8 mouse cellular contexts compared by ENCODE assay signal in the genomic region with DNA sequence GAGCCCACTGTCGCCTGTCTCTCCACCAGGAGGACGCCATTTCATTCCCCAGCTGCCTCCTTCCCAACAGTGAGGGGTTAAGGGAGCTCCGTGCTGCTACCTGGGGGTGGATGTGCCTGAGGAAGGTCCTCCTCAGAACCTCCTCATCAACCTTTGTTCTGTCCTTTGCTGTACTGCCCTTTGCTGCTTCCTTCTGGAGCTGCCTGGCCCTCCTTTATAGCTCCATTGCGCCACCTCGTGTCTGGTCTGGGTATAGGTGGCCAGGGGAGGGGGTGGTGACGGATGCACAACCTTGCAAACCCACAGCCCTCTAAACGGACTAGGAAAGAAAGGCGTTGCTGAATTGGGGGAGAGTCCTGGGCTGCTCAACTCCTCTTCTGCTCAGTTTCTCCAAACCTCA. TPM values are rescaled to one million over a fixed set of nuclear protein-coding genes. Genes with fewer than 3 reads are reported as not detected.
DNase-seq lines count a peak whose midpoint lies in the region; TF ChIP-seq lines count a peak whose summit lies in the region.

No protein-coding gene starts in this region.

- H3K4me1 ChIP-seq in cortical plate, adult 2 months (ENCODE audit: control insufficient read depth, insufficient read depth, low read length), result no peaks in the 10 kb centered on the region; the same call in 1 of the 2 replicates

- H3K27ac ChIP-seq in cortical plate, adult 2 months (ENCODE audit: insufficient read depth, low read length), result no peak overlapping the region

- peak; percentile 86 for DNase-seq in adipocyte (ENCODE audit: low spot score)
- DNase-seq in gastrocnemius, postnatal 25 days, result peak; percentile 61
- peak; percentile 91 for DNase-seq in induced T-regulatory cell, adult 2 months (ENCODE audit: low read depth)
- peak; percentile 53 to 86 for DNase-seq in left cerebral cortex, postnatal 10 days (ENCODE audit: extremely low spot score in 1 of 2, low spot score in 2 of 2)
- peak; percentile 84 for DNase-seq in mesoderm, embryonic 11.5 days (ENCODE audit: low read depth, low spot score)
- DNase-seq in right cerebral cortex, postnatal 14 days, result peak; percentile 84
- peak; percentile 71 to 78 for DNase-seq in urinary bladder, postnatal 36 days (ENCODE audit: low spot score in 2 of 2)

- no peak overlapping the region for H3K4me3 ChIP-seq in cortical plate, adult 2 months (ENCODE audit: insufficient read depth, low read length)

- intact Hi-C loops in left cerebral cortex, postnatal 10 days (cut with DNase I), result loop anchor here (5.0 to 10.0 kb wide), 3 partner anchors 38 to 218 kb away; a partner anchor contains a TSS

- TF ChIP-seq CTCF in cortical plate, adult 2 months (IDR thresholded peaks at IDR 0.05; ENCODE audit: extremely low read depth, insufficient read depth, low read length), result peak; percentile 92

- TF ChIP-seq POLR2A in cortical plate, adult 2 months (IDR thresholded peaks at IDR 0.05; ENCODE audit: extremely low read depth, insufficient read depth, low read length), result no peak

RNA-seq across cellular contexts. Expression of a gene that starts 3.1 kb away (rescaled TPM):
- polyA plus RNA-seq in cortical plate, adult 2 months (2012; rRNA removed), result 3.4 and 3.6 TPM in 2 replicates
- total RNA-seq in gastrocnemius, postnatal 25 days (2021), result not detected
- 1 to 10 TPM in 1 of 2 experiments, under 1 TPM in 1; 0.90 to 1.5 TPM for total RNA-seq in left cerebral cortex, postnatal 10 days (2021)

RNA-seq across cellular contexts. Expression of a gene that starts 7.6 kb away (rescaled TPM):
- polyA plus RNA-seq in cortical plate, adult 2 months (2012; rRNA removed), result 137 and 147 TPM in 2 replicates
- 10 to 100 TPM; 19.1 to 22.1 TPM for total RNA-seq in gastrocnemius, postnatal 25 days (2021)
- 10 to 100 TPM; 74.6 to 80.0 TPM for total RNA-seq in left cerebral cortex, postnatal 10 days (2021)

RNA-seq across cellular contexts. Expression of a gene that starts 12.6 kb away (rescaled TPM):
- 54.4 and 55.7 TPM in 2 replicates for polyA plus RNA-seq in cortical plate, adult 2 months (2012; rRNA removed)
- under 1 TPM; 0.46 to 0.80 TPM for total RNA-seq in gastrocnemius, postnatal 25 days (2021)
- total RNA-seq in left cerebral cortex, postnatal 10 days (2021), result 10 to 100 TPM; 13.0 to 14.1 TPM

RNA-seq across cellular contexts. Expression of a gene that starts 30.4 kb away (rescaled TPM):
- polyA plus RNA-seq in cortical plate, adult 2 months (2012; rRNA removed), result 13.1 and 13.3 TPM in 2 replicates
- 10 to 100 TPM in 1 of 2 experiments, 1 to 10 TPM in 1; 10.0 to 10.7 TPM for total RNA-seq in gastrocnemius, postnatal 25 days (2021)
- 1 to 10 TPM; 7.9 to 8.8 TPM for total RNA-seq in left cerebral cortex, postnatal 10 days (2021)

RNA-seq across cellular contexts. Expression of a gene that starts 35.3 kb away (rescaled TPM):
- polyA plus RNA-seq in cortical plate, adult 2 months (2012; rRNA removed), result 23.6 and 25.8 TPM in 2 replicates
- 10 to 100 TPM; 11.5 to 14.4 TPM for total RNA-seq in gastrocnemius, postnatal 25 days (2021)
- total RNA-seq in left cerebral cortex, postnatal 10 days (2021), result 10 to 100 TPM; 20.4 to 20.9 TPM

Comparison
In these comparisons a context has a peak if more than half of its experiments do, and no peak if none do; other contexts are left out.
1. RNA of a gene that starts 12.6 kb away (total RNA-seq): 13.0 to 14.1 TPM in left cerebral cortex, postnatal 10 days; 0.46 to 0.80 TPM in gastrocnemius, postnatal 25 days; every median in the first group is over 4 times any median in the second.
2. Peak in every context shown above with its lines, with median percentiles within 50 percentile points of each other: DNase-seq.